Mouse (Mus musculus): Measurements from ENCODE around the gene Smim7.

- TF ChIP-seq MYOD1 (IDR thresholded peaks at IDR 0.05; ENCODE audit: control insufficient read depth, insufficient read length, low read depth) (no peak), CTCF (IDR thresholded peaks at IDR 0.05; ENCODE audit: control insufficient read depth, insufficient read depth, insufficient read length) (no peak), USF1 (IDR thresholded peaks at IDR 0.05; ENCODE audit: low read depth) (no peak), FOSL1 (IDR thresholded peaks at IDR 0.05; ENCODE audit: insufficient read depth, low read length, poor library complexity, severe bottlenecking) (no peak), MAX (IDR thresholded peaks at IDR 0.05) (no peak), MYOG (IDR thresholded peaks at IDR 0.05; ENCODE audit: control insufficient read depth, extremely low read depth, insufficient read length) (no peak), CEBPB (IDR thresholded peaks at IDR 0.05; ENCODE audit: low read depth) (no peak)
Observed at GRCm38 (mm10) chr8:72588865-72589264, 18.0 kb upstream of the Smim7 start.

Data from C2C12 (cell line).